7 mouse cellular contexts compared by ENCODE assay signal in genomic region chr2:151842648-151843226, GRCm38 (mm10). TPM values are rescaled to one million over a fixed set of nuclear protein-coding genes. Genes with fewer than 3 reads are reported as not detected.
DNase-seq lines count a peak whose midpoint lies in the region; ATAC-seq and TF ChIP-seq lines count a peak whose summit lies in the region.

Rspo4 (plus strand) TSS chr2:151842927.

- H3K9me3 ChIP-seq in megakaryocyte, embryonic 14.5 days = no peaks in the 10 kb centered on the region
- no peaks in the 10 kb centered on the region for H3K9me3 ChIP-seq in forebrain, postnatal 0 days (ENCODE audit: low read length)
- H3K9me3 ChIP-seq in liver, postnatal 0 days (ENCODE audit: low read length) = no peaks in the 10 kb centered on the region

- 1% methylated on average over 50 of the region's 50 CpGs for WGBS in forebrain, postnatal 0 days
- WGBS in liver, postnatal 0 days (ENCODE audit: insufficient replicate concordance) = under 1% methylated on average over 35 of the region's 50 CpGs

- H3K4me1 ChIP-seq in megakaryocyte, embryonic 14.5 days = peaks cover 8% of the 10 kb centered on the region
- H3K4me1 ChIP-seq in forebrain, postnatal 0 days (ENCODE audit: insufficient read depth) = no peaks in the 10 kb centered on the region
- no peaks in the 10 kb centered on the region for H3K4me1 ChIP-seq in liver, postnatal 0 days (ENCODE audit: insufficient read depth)

- peak within 1 kb of the TSS; percentile 44 for H3K4me2 ChIP-seq in forebrain, postnatal 0 days (ENCODE audit: low read depth)
- H3K4me2 ChIP-seq in liver, postnatal 0 days (ENCODE audit: low read depth, low read length) = peak within 1 kb of the TSS; percentile 64

- no peak for DNase-seq in forebrain, postnatal 0 days
- no peak for DNase-seq in liver, postnatal 0 days
- DNase-seq in ovary, postnatal 10 days (ENCODE audit: low spot score) = no peak
- DNase-seq in layer of hippocampus, postnatal 36 days = no peak
- no peak for DNase-seq in cerebellum, postnatal 25 days

- no peak for TF ChIP-seq CTCF in forebrain, postnatal 0 days (IDR thresholded peaks at IDR 0.05; ENCODE audit: low read depth)
- no peak for TF ChIP-seq CTCF in liver, postnatal 0 days (IDR thresholded peaks at IDR 0.05; ENCODE audit: low read depth)

- H3K36me3 ChIP-seq in megakaryocyte, embryonic 14.5 days (replicated peaks; ENCODE audit: low read length) = no peaks in the 10 kb centered on the region
- no peaks in the 10 kb centered on the region for H3K36me3 ChIP-seq in forebrain, postnatal 0 days (ENCODE audit: insufficient read depth)
- H3K36me3 ChIP-seq in liver, postnatal 0 days (replicated peaks; ENCODE audit: insufficient read depth, low read length) = no peaks in the 10 kb centered on the region

- no peak for TF ChIP-seq EP300 in liver, postnatal 0 days (IDR thresholded peaks at IDR 0.05; ENCODE audit: low read depth)

- peaks cover 67% of the 10 kb centered on the region for H3K27me3 ChIP-seq in megakaryocyte, embryonic 14.5 days (replicated peaks)
- peaks cover 22% of the 10 kb centered on the region for H3K27me3 ChIP-seq in forebrain, postnatal 0 days (ENCODE audit: insufficient read depth, low read length)
- peaks cover 32% of the 10 kb centered on the region for H3K27me3 ChIP-seq in liver, postnatal 0 days (ENCODE audit: insufficient read depth, low read length)

- H3K9ac ChIP-seq in forebrain, postnatal 0 days = no peak within 1 kb of the TSS
- no peak within 1 kb of the TSS for H3K9ac ChIP-seq in liver, postnatal 0 days (replicated peaks)

- H3K27ac ChIP-seq in forebrain, postnatal 0 days (ENCODE audit: low read depth, low read length) = no peak within 1 kb of the TSS
- H3K27ac ChIP-seq in liver, postnatal 0 days (ENCODE audit: low read depth) = no peak within 1 kb of the TSS

- peak within 1 kb of the TSS; percentile 73 for H3K4me3 ChIP-seq in megakaryocyte, embryonic 14.5 days (replicated peaks)
- peak within 1 kb of the TSS; percentile 26 for H3K4me3 ChIP-seq in forebrain, postnatal 0 days (ENCODE audit: low read depth, low read length)
- H3K4me3 ChIP-seq in liver, postnatal 0 days (ENCODE audit: low read depth, low read length) = peak within 1 kb of the TSS; percentile 30

- no peak for ATAC-seq in megakaryocyte, adult 5-6 weeks (ENCODE audit: poor library complexity, severe bottlenecking)
- peak; percentile 18; the same call in 1 of the 2 replicates for ATAC-seq in forebrain, postnatal 0 days
- ATAC-seq in liver, postnatal 0 days = no peak

RNA-seq across cellular contexts. Expression of gene Rspo4, which starts in this region (rescaled TPM):
- not detected in 2 replicates for polyA plus RNA-seq in megakaryocyte, embryonic 14.5 days (2012; ENCODE audit: insufficient read depth, low replicate concordance)
- total RNA-seq in megakaryocyte, adult 5-6 weeks (2015) = not detected in 2 replicates
- not detected in 2 replicates for total RNA-seq in megakaryocyte, adult 5-6 weeks (2017)
- total RNA-seq in forebrain, postnatal 0 days (2014; rRNA removed) = 0.08 and 0.10 TPM in 2 replicates
- polyA plus RNA-seq in forebrain, postnatal 0 days (2015; fragmentation: Nextera tagmentation; extraction: Ambion mirVana) = 0.38 and 0.90 TPM in 2 replicates
- polyA plus RNA-seq in liver, postnatal 0 days (2015; fragmentation: Nextera tagmentation; extraction: Ambion mirVana) = 0.05 TPM in 1 of 2 replicates, not detected in the other
- not detected for total RNA-seq in layer of hippocampus, postnatal 36 days (2021)

Comparison
In these comparisons a context has a peak if more than half of its experiments do, and no peak if none do; other contexts are left out.
1. Peak in ATAC-seq, H3K4me3 ChIP-seq and H3K4me2 ChIP-seq in forebrain, postnatal 0 days; RNA of the gene not detected or under 1 TPM.